Mouse (Mus musculus) cerebellum, postnatal 4 days (tissue): Measurements from ENCODE around the gene Kirrel3.

Source experiments
- DNase-seq, 2 experiments: peaks; one replicate each; pipeline ENCODE4 v3.0.0; 2022; ENCODE audit warnings: low spot score in 2 of 2, mixed read lengths in 1 of 2

Gene Kirrel3

GRCm38 (mm10) chr9:34824358-34825088 lies 338.8 kb downstream of the Kirrel3 start:
- no peak for DNase-seq

- DNase-seq = no peak
Measured at GRCm38 (mm10) chr9:34825089-34825400, 339.4 kb downstream of the Kirrel3 start.

GRCm38 (mm10) chr9:34825402-34826008 lies 339.8 kb downstream of the Kirrel3 start:
- DNase-seq = no peak

- DNase-seq = no peak
Measured at GRCm38 (mm10) chr9:34830696-34831095, 345.0 kb downstream of the Kirrel3 start.

- no peak for DNase-seq
Measured at GRCm38 (mm10) chr9:34836801-34837200, 351.1 kb downstream of the Kirrel3 start.

- no peak for DNase-seq
Measured at GRCm38 (mm10) chr9:34837700-34838462, 352.2 kb downstream of the Kirrel3 start.

GRCm38 (mm10) chr9:34843275-34843965 lies 357.7 kb downstream of the Kirrel3 start:
- DNase-seq = no peak

GRCm38 (mm10) chr9:34846440-34846839 lies 360.7 kb downstream of the Kirrel3 start:
- DNase-seq = no peak

GRCm38 (mm10) chr9:34847664-34848063 lies 362.0 kb downstream of the Kirrel3 start:
- no peak for DNase-seq

- DNase-seq = peak in 1 of 2 experiments; percentile 39
Measured at GRCm38 (mm10) chr9:34851136-34851535, 365.4 kb downstream of the Kirrel3 start.

- no peak for DNase-seq
Measured at GRCm38 (mm10) chr9:34857575-34857974, 371.9 kb downstream of the Kirrel3 start.

- no peak for DNase-seq
Measured at GRCm38 (mm10) chr9:34858071-34858470, 372.4 kb downstream of the Kirrel3 start.

GRCm38 (mm10) chr9:34860934-34861333 lies 375.2 kb downstream of the Kirrel3 start:
- DNase-seq = no peak

- no peak for DNase-seq
Measured at GRCm38 (mm10) chr9:34861775-34862174, 376.1 kb downstream of the Kirrel3 start.

GRCm38 (mm10) chr9:34865606-34866005 lies 379.9 kb downstream of the Kirrel3 start:
- DNase-seq = peak in 1 of 2 experiments; percentile 27

GRCm38 (mm10) chr9:34871316-34871966 lies 385.7 kb downstream of the Kirrel3 start:
- no peak for DNase-seq

- no peak for DNase-seq
Measured at GRCm38 (mm10) chr9:34875238-34875637, 389.5 kb downstream of the Kirrel3 start.

GRCm38 (mm10) chr9:34877186-34877585 lies 391.5 kb downstream of the Kirrel3 start:
- no peak for DNase-seq

- DNase-seq = no peak
Measured at GRCm38 (mm10) chr9:34877799-34878198, 392.1 kb downstream of the Kirrel3 start.

- DNase-seq = no peak
Measured at GRCm38 (mm10) chr9:34881750-34882149, 396.1 kb downstream of the Kirrel3 start.

- DNase-seq = no peak
Measured at GRCm38 (mm10) chr9:34882211-34882610, 396.5 kb downstream of the Kirrel3 start.

GRCm38 (mm10) chr9:34883122-34883521 lies 397.4 kb downstream of the Kirrel3 start:
- DNase-seq = no peak
